Mouse (Mus musculus) MEL (cell line): Measurements from ENCODE around the gene Stradb. TPM values are rescaled to one million over a fixed set of nuclear protein-coding genes. Genes with fewer than 3 reads are reported as not detected.
A peak's percentile ranks its signal among the peaks of the same experiment; 100 is the strongest.

ENCODE experiments used
- DNase-seq: peaks from one replicate; pipeline ENCODE4 v3.0.0; 2011; ENCODE audit warnings: low read depth, low spot score
- H3K27ac ChIP-seq: 2 replicates; pipeline ENCODE4 v1.5.1; 2012; ENCODE audit warnings: low read depth, mild to moderate bottlenecking, control low read depth, low read length, moderate library complexity; ENCODE audit not compliant: control insufficient read depth
- H3K27me3 ChIP-seq, 2 experiments: fragments of 150-350 bp in 1 of 2; sonication (generic) in 1 of 2; 2 replicates each; pipeline ENCODE4 v1.6.1; 2012; ENCODE audit warnings: low read length in 2 of 2, mild to moderate bottlenecking in 2 of 2, improper control_type of control experiment in 1 of 2, moderate library complexity in 1 of 2; ENCODE audit not compliant: insufficient read depth in 2 of 2, control insufficient read depth in 1 of 2
- H3K36me3 ChIP-seq, 2 experiments: 2 replicates each; pipeline ENCODE4 v1.6.1; 2012 to 2014; ENCODE audit warnings: low read length in 2 of 2, improper control_type of control experiment in 1 of 2, inconsistent platforms in 1 of 2, mild to moderate bottlenecking in 1 of 2; ENCODE audit not compliant: insufficient read depth in 2 of 2, control insufficient read depth in 1 of 2
- H3K4me1 ChIP-seq, 2 experiments: fragments of 150-350 bp in 1 of 2; sonication (generic) in 1 of 2; 2 replicates each; pipeline ENCODE4 v1.6.1; 2012; ENCODE audit warnings: low read length in 2 of 2, improper control_type of control experiment in 1 of 2, mild to moderate bottlenecking in 1 of 2; ENCODE audit not compliant: insufficient read depth in 2 of 2, control insufficient read depth in 1 of 2
- H3K4me3 ChIP-seq, 2 experiments: fragments of 150-350 bp in 1 of 2; sonication (generic) in 1 of 2; 2 replicates each; pipeline ENCODE4 v1.5.1; 2012; ENCODE audit warnings: low read depth in 2 of 2, low read length in 2 of 2, mild to moderate bottlenecking in 2 of 2, moderate library complexity in 2 of 2, control low read depth in 1 of 2, improper control_type of control experiment in 1 of 2; ENCODE audit not compliant: control insufficient read depth in 1 of 2, insufficient read depth in 1 of 2
- H3K79me2 ChIP-seq: 2 replicates; pipeline ENCODE4 v1.6.1; 2012; ENCODE audit warnings: mild to moderate bottlenecking, low read length, moderate library complexity; ENCODE audit not compliant: control insufficient read depth, poor library complexity, insufficient read depth
- H3K9ac ChIP-seq: 2 replicates; pipeline ENCODE4 v1.6.1; 2012; ENCODE audit warnings: low read depth, mild to moderate bottlenecking, control low read depth, low read length, moderate library complexity; ENCODE audit not compliant: control insufficient read depth, poor library complexity, severe bottlenecking
- H3K9me3 ChIP-seq: fragments of 150-350 bp; sonication (generic); replicated peaks from 2 replicates; pipeline ENCODE4 v1.6.1; 2012; ENCODE audit warnings: mild to moderate bottlenecking, low read length, improper control_type of control experiment, moderate library complexity; ENCODE audit not compliant: insufficient read depth
- CHD1 ChIP-seq: IDR thresholded peaks from 2 replicates; pipeline ENCODE4 v1.6.1; 2012; ENCODE audit warnings: low read depth, mild to moderate bottlenecking, inconsistent platforms, low read length, improper control_type of control experiment
- CHD2 ChIP-seq: IDR thresholded peaks from 2 replicates; pipeline ENCODE4 v1.6.1; 2011; ENCODE audit warnings: low read length, improper control_type of control experiment
- CTCF ChIP-seq, 3 experiments: IDR thresholded peaks in 2 of 3; conservative IDR thresholded peaks in 1 of 3; 2 replicates each; pipeline ENCODE4 v1.5.1; 2011 to 2012; ENCODE audit warnings: low read length in 3 of 3, low read depth in 2 of 3, mild to moderate bottlenecking in 2 of 3, improper control_type of control experiment in 1 of 3, inconsistent platforms in 1 of 3, mixed read lengths in 1 of 3, moderate library complexity in 1 of 3; ENCODE audit not compliant: control insufficient read depth in 1 of 3, insufficient read depth in 1 of 3, poor library complexity in 1 of 3, severe bottlenecking in 1 of 3
- ELF1 ChIP-seq: IDR thresholded peaks from 2 replicates; pipeline ENCODE4 v1.6.1; 2014; ENCODE audit warnings: low read depth, mild to moderate bottlenecking, inconsistent platforms, low read length, improper control_type of control experiment, moderate library complexity
- EP300 ChIP-seq, 2 experiments: IDR thresholded peaks; 2 replicates each; pipeline ENCODE4 v1.6.1; 2011; ENCODE audit warnings: improper control_type of control experiment in 2 of 2, low read length in 2 of 2, low read depth in 1 of 2, mild to moderate bottlenecking in 1 of 2
- ETS1 ChIP-seq: IDR thresholded peaks from 2 replicates; pipeline ENCODE4 v1.6.1; 2012; ENCODE audit warnings: low read depth, mild to moderate bottlenecking, inconsistent platforms, low read length, improper control_type of control experiment, moderate library complexity
- GATA1 ChIP-seq: IDR thresholded peaks from 2 replicates; pipeline ENCODE4 v1.6.1; 2011; ENCODE audit warnings: low read depth, low read length, improper control_type of control experiment
- JUND ChIP-seq: IDR thresholded peaks from 2 replicates; pipeline ENCODE4 v1.6.1; 2011; ENCODE audit warnings: low read depth, mild to moderate bottlenecking, improper control_type of control experiment, low read length
- KAT2A ChIP-seq: conservative IDR thresholded peaks from 2 replicates; pipeline ENCODE4 v1.6.1; 2012; ENCODE audit warnings: low read depth, low read length, improper control_type of control experiment, inconsistent platforms
- MAFK ChIP-seq: IDR thresholded peaks from 2 replicates; pipeline ENCODE4 v1.6.1; 2011; ENCODE audit warnings: low read depth, mild to moderate bottlenecking, low read length, improper control_type of control experiment, borderline replicate concordance
- MAX ChIP-seq: IDR thresholded peaks from 2 replicates; pipeline ENCODE4 v1.6.1; 2011; ENCODE audit warnings: low read length, improper control_type of control experiment
- MXI1 ChIP-seq: IDR thresholded peaks from 2 replicates; pipeline ENCODE4 v1.6.1; 2011; ENCODE audit warnings: mild to moderate bottlenecking, low read depth, low read length, improper control_type of control experiment
- NRF1 ChIP-seq: IDR thresholded peaks from 2 replicates; pipeline ENCODE4 v1.6.1; 2014; ENCODE audit warnings: low read depth, mild to moderate bottlenecking, inconsistent platforms, low read length, improper control_type of control experiment, moderate library complexity; ENCODE audit not compliant: poor library complexity, insufficient read depth, severe bottlenecking
- POLR2A ChIP-seq, 2 experiments: IDR thresholded peaks; 2 replicates each; pipeline ENCODE4 v1.6.1; 2011 to 2012; ENCODE audit warnings: low read length in 2 of 2, mild to moderate bottlenecking in 2 of 2, control low read depth in 1 of 2, improper control_type of control experiment in 1 of 2, low read depth in 1 of 2, moderate library complexity in 1 of 2; ENCODE audit not compliant: control insufficient read depth in 1 of 2, insufficient read depth in 1 of 2, poor library complexity in 1 of 2
- POLR2AphosphoS2 ChIP-seq: IDR thresholded peaks from 2 replicates; pipeline ENCODE4 v1.6.1; 2011; ENCODE audit warnings: low read length, improper control_type of control experiment
- POLR2AphosphoS5 ChIP-seq: IDR thresholded peaks from 2 replicates; pipeline ENCODE4 v1.6.1; 2012; ENCODE audit warnings: low read depth, borderline replicate concordance, mild to moderate bottlenecking, inconsistent platforms, low read length, moderate library complexity, mixed read lengths
- RAD21 ChIP-seq: IDR thresholded peaks from 2 replicates; pipeline ENCODE4 v1.6.1; 2011; ENCODE audit warnings: mild to moderate bottlenecking, low read depth, low read length, improper control_type of control experiment
- SIN3A ChIP-seq: IDR thresholded peaks from 2 replicates; pipeline ENCODE4 v1.6.1; 2012; ENCODE audit warnings: low read length, improper control_type of control experiment, inconsistent platforms
- SMC3 ChIP-seq: IDR thresholded peaks from 2 replicates; pipeline ENCODE4 v1.6.1; 2011; ENCODE audit warnings: low read depth, low read length, improper control_type of control experiment
- TAL1 ChIP-seq: IDR thresholded peaks from 2 replicates; pipeline ENCODE4 v1.6.1; 2012; ENCODE audit warnings: mild to moderate bottlenecking, inconsistent platforms, low read length, moderate library complexity, mixed read lengths
- TBP ChIP-seq: IDR thresholded peaks from 2 replicates; pipeline ENCODE4 v1.8.0; 2011; ENCODE audit warnings: low read depth, low read length, improper control_type of control experiment
- TCF12 ChIP-seq: IDR thresholded peaks from 2 replicates; pipeline ENCODE4 v1.6.1; 2014; ENCODE audit warnings: low read depth, mild to moderate bottlenecking, inconsistent platforms, low read length, improper control_type of control experiment, moderate library complexity
- USF1 ChIP-seq: IDR thresholded peaks from 2 replicates; pipeline ENCODE4 v1.6.1; 2014; ENCODE audit warnings: low read depth, mild to moderate bottlenecking, inconsistent platforms, low read length, improper control_type of control experiment, moderate library complexity
- ZC3H11A ChIP-seq: IDR thresholded peaks from 2 replicates; pipeline ENCODE4 v1.6.1; 2012; ENCODE audit warnings: low read depth, mild to moderate bottlenecking, inconsistent platforms, low read length, improper control_type of control experiment
- ZKSCAN1 ChIP-seq: IDR thresholded peaks from 2 replicates; pipeline ENCODE4 v1.6.1; 2012; ENCODE audit warnings: low read depth, mild to moderate bottlenecking, inconsistent platforms, low read length, improper control_type of control experiment, moderate library complexity
- ZMIZ1 ChIP-seq: IDR thresholded peaks from 2 replicates; pipeline ENCODE4 v1.6.1; 2012; ENCODE audit warnings: low read depth, mild to moderate bottlenecking, inconsistent platforms, low read length, improper control_type of control experiment, moderate library complexity
- ZNF384 ChIP-seq: IDR thresholded peaks from 2 replicates; pipeline ENCODE4 v1.6.1; 2012; ENCODE audit warnings: low read depth, mild to moderate bottlenecking, inconsistent platforms, low read length, improper control_type of control experiment
- polyA plus RNA-seq, 2 experiments: library from polyadenylated mRNA; stranded (reverse) in 1 of 2; unstranded in 1 of 2; fragments of >175 nt in 1 of 2; fragments of >200 nt in 1 of 2; gene quantifications; 2 replicates each; pipeline versions ENCODE4 v1.2.1 to v1.2.4; 2012; ENCODE audit warnings: low replicate concordance in 2 of 2, low read depth in 1 of 2; ENCODE audit not compliant: insufficient read length in 2 of 2, insufficient read depth in 1 of 2, missing spikeins in 1 of 2
- total RNA-seq: library from RNA; depleted of rRNA; stranded (reverse); fragments of 300-350 nt; gene quantifications from 2 replicates; pipeline ENCODE4 v1.2.3, GENCODE M21; 2012

Stradb gene
- total and polyA plus RNA-seq, 3 experiments: 4.2 to 11.1 TPM; not detected in 1

GRCm38 (mm10) chr1:58953686-58954434 is 19.5 kb upstream of the Stradb start (continued):
- TF ChIP-seq RAD21 (no peak), SIN3A (peak; percentile 98), MXI1 (peak; percentile 62; the same call in 1 of the 2 replicates), MAFK (no peak; the same call in 1 of the 2 replicates), SMC3 (no peak), TAL1 (peak; percentile 93), ZKSCAN1 (no peak), NRF1 (no peak), TBP (no peak), POLR2AphosphoS5 (no peak), KAT2A (no peak), ZNF384 (no peak), CTCF (IDR thresholded peaks at IDR 0.05 in 2 of 3, conservative IDR thresholded peaks at IDR 0.05 in 1 of 3; ENCODE audit: control insufficient read depth in 1 of 3, insufficient read depth in 1 of 3, low read depth in 2 of 3, low read length in 3 of 3, poor library complexity in 1 of 3, severe bottlenecking in 1 of 3) (no peak), JUND (no peak), ZC3H11A (no peak), POLR2AphosphoS2 (no peak), USF1 (no peak), POLR2A (IDR thresholded peaks at IDR 0.05; ENCODE audit: control insufficient read depth in 1 of 2, insufficient read depth in 1 of 2, low read depth in 1 of 2, low read length in 2 of 2, poor library complexity in 1 of 2) (no peak)

- Histone ChIP-seq H3K36me3 (peaks cover 0 to 34% of the 10 kb centered on the region in 2 experiments; a peak in 2 of 4 replicates), H3K4me1 (peaks cover 18 to 23% of the 10 kb centered on the region in 2 experiments), H3K4me3 (peak overlapping the region in 1 of 2 experiments; percentile 30; a peak in 2 of 4 replicates), H3K27me3 (no peaks in the 10 kb centered on the region), H3K27ac (peak overlapping the region; percentile 75), H3K79me2 (peaks cover 26% of the 10 kb centered on the region), H3K9ac (peak overlapping the region; percentile 16), H3K9me3 (no peaks in the 10 kb centered on the region)
- peak; percentile 60 for DNase-seq
- no peak for TF ChIP-seq MAFK
- no peak for TF ChIP-seq MAX
- peak; percentile 42 for TF ChIP-seq MXI1
- peak; percentile 42 for TF ChIP-seq SIN3A
- no peak for TF ChIP-seq CHD2
- no peak for TF ChIP-seq ZMIZ1
- TF ChIP-seq TCF12: peak; percentile 47; the same call in 1 of the 2 replicates
- TF ChIP-seq CHD1: 0 out of 2 replicates have a peak, but pooled peaks have one; percentile 58
- peak; percentile 11; the same call in 1 of the 2 replicates for TF ChIP-seq TAL1
- TF ChIP-seq EP300 (IDR thresholded peaks at IDR 0.05; ENCODE audit: low read depth in 1 of 2, low read length in 2 of 2): peak; percentile 78 to 81
- peak; percentile 78 for TF ChIP-seq GATA1
- no peak for TF ChIP-seq ELF1
- no peak for TF ChIP-seq TBP
- TF ChIP-seq ETS1: peak; percentile 82
- no peak for TF ChIP-seq RAD21
Measured at GRCm38 (mm10) chr1:58954578-58955410, 18.5 kb upstream of the Stradb start.
